Mouse (Mus musculus) embryonic facial prominence, embryonic 13.5 days (tissue): Measurements from ENCODE around the gene Atg7. TPM values are rescaled to one million over a fixed set of nuclear protein-coding genes. Genes with fewer than 3 reads are reported as not detected.

ENCODE experiments used
- ATAC-seq: fragments of 200-750 bp; cut with Nextera tagmentation; 2 replicates; pipeline ENCODE4 v1.8.0; 2017; ENCODE audit warnings: low read depth; ENCODE audit not compliant: insufficient number of reproducible peaks, insufficient read depth, low FRiP score, low TSS enrichment
- H3K27ac ChIP-seq: fragments of 300-500 bp; sonication (generic); 2 replicates; pipeline ENCODE4 v1.5.1; 2015; ENCODE audit warnings: moderate library complexity, mild to moderate bottlenecking, inconsistent platforms
- H3K27me3 ChIP-seq: fragments of 300-500 bp; sonication (generic); 2 replicates; pipeline ENCODE4 v1.6.1; 2015; ENCODE audit warnings: mild to moderate bottlenecking, inconsistent platforms
- H3K36me3 ChIP-seq: fragments of 300-500 bp; sonication (generic); 2 replicates; pipeline ENCODE4 v1.6.1; 2015; ENCODE audit warnings: mild to moderate bottlenecking, inconsistent platforms
- H3K4me1 ChIP-seq: fragments of 300-500 bp; sonication (generic); 2 replicates; pipeline ENCODE4 v1.6.1; 2015; ENCODE audit warnings: inconsistent platforms
- H3K4me2 ChIP-seq: fragments of 300-500 bp; sonication (generic); 2 replicates; pipeline ENCODE4 v1.6.1; 2015; ENCODE audit warnings: moderate library complexity, mild to moderate bottlenecking, inconsistent platforms
- H3K4me3 ChIP-seq: fragments of 300-500 bp; sonication (generic); 2 replicates; pipeline ENCODE4 v1.5.1; 2015; ENCODE audit warnings: mild to moderate bottlenecking, inconsistent platforms
- H3K9ac ChIP-seq: fragments of 300-500 bp; sonication (generic); 2 replicates; pipeline ENCODE4 v1.6.1; 2015; ENCODE audit warnings: mild to moderate bottlenecking, inconsistent platforms
- H3K9me3 ChIP-seq: fragments of 300-500 bp; sonication (generic); 2 replicates; pipeline ENCODE4 v1.6.1; 2016; ENCODE audit warnings: inconsistent platforms
- WGBS: fragments of 180-500 bp; shearing (Covaris S2); methylation state at CpG from one replicate; pipeline ENCODE4 v1.1.7; 2015; ENCODE audit warnings: mixed read lengths; 5-methylcytosine and 5-hydroxymethylcytosine counted together
- polyA plus RNA-seq: library from polyadenylated mRNA; unstranded; fragments of >200 nt; fragmentation: Nextera tagmentation; extraction: Ambion mirVana; gene quantifications from 2 replicates; pipeline ENCODE4 v1.2.1, GENCODE M21; 2015

The Atg7 gene
- polyA plus RNA-seq, 1 experiment from 2014 or later: 19.7 TPM

DNA sequence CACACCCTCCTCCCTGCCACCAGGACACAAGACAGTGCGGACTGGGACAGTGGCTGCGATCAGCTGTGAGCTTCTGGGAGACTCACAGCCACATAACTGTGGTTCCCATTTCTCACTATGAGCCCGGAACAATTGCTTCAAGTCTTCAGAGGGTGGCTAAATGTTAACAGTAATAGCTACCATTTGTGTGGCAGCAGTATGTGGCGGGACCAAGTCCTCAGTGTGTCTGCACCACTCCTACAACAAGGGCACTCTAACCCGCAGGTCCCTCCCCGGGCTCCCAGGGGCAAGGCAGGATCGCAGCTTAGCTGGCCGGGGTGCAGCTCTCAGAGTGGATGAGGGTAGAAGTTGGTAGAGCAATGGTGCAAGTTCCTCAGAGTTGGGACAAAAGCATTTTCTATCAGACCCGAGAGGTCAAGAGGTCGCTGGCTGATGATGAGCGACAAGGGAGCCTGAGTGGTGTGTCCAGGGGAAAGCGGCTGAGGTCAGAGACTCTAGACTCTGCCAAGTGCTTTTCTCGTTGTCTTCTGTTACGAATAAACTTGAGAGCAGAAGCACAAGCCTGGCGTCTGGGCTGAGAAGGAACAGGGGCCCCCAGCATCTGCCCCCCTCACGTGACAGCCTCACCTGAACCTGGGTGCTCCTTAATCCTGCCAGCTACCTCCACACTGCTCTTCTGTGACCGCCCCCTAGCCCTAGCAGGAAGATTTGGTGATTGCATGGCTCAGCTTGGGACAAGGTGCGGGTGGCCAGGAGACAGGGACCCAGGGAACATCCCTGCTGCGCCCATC, 231.4 kb downstream of the Atg7 start:
- H3K36me3 ChIP-seq: peaks cover 21% of the 10 kb centered on the region; the same call in 1 of the 2 replicates
- WGBS: 4% methylated on average over 19 of the region's 19 CpGs
- H3K27ac ChIP-seq: peak overlapping the region; percentile 95
- H3K4me3 ChIP-seq: peak overlapping the region; percentile 34
- peak; percentile 26 for ATAC-seq
- H3K9me3 ChIP-seq: no peaks in the 10 kb centered on the region
- H3K27me3 ChIP-seq: no peaks in the 10 kb centered on the region
- peak overlapping the region; percentile 63 for H3K4me2 ChIP-seq
- H3K4me1 ChIP-seq: peaks cover 99% of the 10 kb centered on the region
- H3K9ac ChIP-seq: peak overlapping the region; percentile 66

DNA sequence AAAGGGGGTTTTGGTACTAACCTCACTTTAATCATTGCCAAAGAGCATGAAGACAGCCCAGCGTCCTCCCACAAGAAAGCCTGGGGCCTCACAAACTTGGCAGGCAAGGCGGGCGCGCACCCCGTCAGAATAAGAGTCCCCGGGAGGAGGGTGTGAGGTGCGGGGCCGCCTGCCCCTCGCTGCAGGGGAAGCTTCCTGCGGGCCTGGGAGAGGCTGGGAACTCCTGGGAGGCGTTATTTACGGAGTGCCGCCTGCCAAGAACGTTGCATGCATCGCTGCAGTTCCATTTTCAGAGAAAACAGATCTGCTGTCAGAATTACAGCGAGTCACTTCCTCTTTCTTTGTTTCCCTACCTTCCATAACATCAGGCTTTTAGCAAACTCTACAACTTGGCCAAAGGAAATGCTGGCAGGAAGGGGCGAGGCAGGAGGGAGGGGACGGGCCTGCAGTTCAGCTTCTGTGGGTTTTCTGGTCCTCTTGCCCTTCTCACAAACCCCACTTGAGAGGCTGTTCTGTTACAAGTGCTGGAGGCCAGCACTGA, 232.2 kb downstream of the Atg7 start:
- H3K36me3 ChIP-seq: peaks cover 21% of the 10 kb centered on the region; the same call in 1 of the 2 replicates

DNA sequence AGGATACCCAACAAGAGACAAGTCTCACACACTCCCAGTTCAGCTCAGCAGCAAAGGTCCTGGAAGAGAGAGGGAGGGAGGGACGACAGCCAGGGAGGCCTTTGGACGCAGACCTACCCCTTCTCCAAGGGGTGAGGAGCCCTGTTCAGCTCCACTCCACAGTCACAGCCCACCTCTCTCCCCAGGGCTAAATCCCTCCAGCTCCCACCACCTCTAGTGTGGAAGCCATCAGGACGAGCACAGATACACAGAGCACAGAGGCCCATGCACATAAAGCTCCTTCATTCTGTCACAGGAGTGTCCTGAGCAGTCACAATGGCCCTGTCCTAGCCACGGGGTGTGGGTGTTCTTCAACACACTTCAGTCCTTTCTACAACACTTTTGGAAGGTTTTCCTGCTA, 233.1 kb downstream of the Atg7 start:
- Histone ChIP-seq H3K4me1 (peaks cover 98% of the 10 kb centered on the region), H3K9ac (peak overlapping the region; percentile 66), H3K27me3 (no peaks in the 10 kb centered on the region), H3K9me3 (no peaks in the 10 kb centered on the region), H3K4me3 (no peak overlapping the region), H3K27ac (peak overlapping the region; percentile 95), H3K36me3 (peaks cover 20% of the 10 kb centered on the region), H3K4me2 (peak overlapping the region; percentile 63)
- ATAC-seq: no peak
- 22% methylated on average over 4 of the region's 4 CpGs for WGBS

More for the DNA sequence above, 232.2 kb downstream of the Atg7 start:
- H3K4me2 ChIP-seq: peak overlapping the region; percentile 63
- WGBS: under 1% methylated on average over 18 of the region's 18 CpGs
- H3K27ac ChIP-seq: peak overlapping the region; percentile 95
- no peaks in the 10 kb centered on the region for H3K27me3 ChIP-seq
- peak overlapping the region; percentile 34 for H3K4me3 ChIP-seq
- peaks cover 99% of the 10 kb centered on the region for H3K4me1 ChIP-seq
- no peaks in the 10 kb centered on the region for H3K9me3 ChIP-seq
- H3K9ac ChIP-seq: peak overlapping the region; percentile 66
- ATAC-seq: peak; percentile 79

DNA sequence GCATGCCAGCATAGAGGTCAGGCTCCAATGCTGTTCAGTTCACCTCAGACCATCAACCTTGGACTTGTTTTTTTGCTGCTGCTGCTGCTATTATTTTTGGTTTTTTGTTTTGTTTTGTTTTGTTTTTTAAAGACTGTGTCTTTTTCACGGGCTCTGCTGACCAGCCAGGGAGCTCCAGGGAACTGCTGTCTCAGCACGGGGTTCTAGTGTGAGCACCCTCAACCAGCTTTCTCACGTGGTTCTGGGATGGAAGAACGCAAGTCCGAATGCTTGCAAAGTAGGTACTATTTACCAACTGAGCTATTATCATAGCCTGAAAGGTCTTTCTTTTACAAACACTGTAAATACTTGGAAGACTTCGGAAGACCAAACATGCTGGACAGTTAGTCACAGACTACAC, 233.6 kb downstream of the Atg7 start:
- Histone ChIP-seq H3K4me3 (no peak overlapping the region), H3K36me3 (peaks cover 15% of the 10 kb centered on the region), H3K9ac (0 out of 2 replicates have a peak overlapping the region, but pooled peaks have one; percentile 66), H3K9me3 (no peaks in the 10 kb centered on the region), H3K4me2 (no peak overlapping the region), H3K27ac (peak overlapping the region; percentile 95), H3K27me3 (no peaks in the 10 kb centered on the region), H3K4me1 (peaks cover 98% of the 10 kb centered on the region)
- 62% methylated on average over 6 of the region's 6 CpGs for WGBS
- no peak for ATAC-seq

DNA sequence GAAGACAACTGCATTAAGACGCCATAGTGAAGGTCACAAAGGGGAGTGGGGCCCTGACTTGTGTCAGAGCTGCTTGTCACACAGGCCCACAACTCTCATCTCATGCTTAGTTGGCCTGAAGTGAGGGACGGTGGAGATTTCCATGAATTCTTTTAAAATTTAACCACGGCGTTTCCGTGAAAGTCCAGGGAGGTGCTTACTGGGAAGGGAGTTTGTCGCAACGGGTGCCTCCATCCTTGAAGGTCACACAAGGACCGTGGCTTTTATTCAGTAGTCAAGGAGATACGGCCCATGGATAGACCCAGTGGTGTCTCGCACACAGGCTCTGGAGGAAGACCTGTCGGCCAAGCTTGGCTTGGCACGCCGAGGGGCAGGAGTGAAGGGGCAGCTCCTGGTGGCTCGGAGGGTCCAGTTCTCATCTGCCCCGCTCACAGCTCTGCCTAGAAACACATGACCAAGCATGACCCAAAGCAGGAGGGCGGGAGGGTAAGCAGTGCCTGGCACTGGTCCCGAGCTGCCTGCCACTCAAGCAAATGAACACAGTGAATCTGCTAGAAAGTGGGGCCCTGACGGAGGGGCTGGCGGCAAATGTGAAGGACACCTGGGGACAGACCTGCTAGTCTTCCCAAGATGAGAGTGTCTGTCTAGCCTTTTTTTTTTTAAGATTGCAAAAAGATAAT, 236.1 kb downstream of the Atg7 start:
- Histone ChIP-seq H3K4me1 (peaks cover 98% of the 10 kb centered on the region), H3K4me3 (no peak overlapping the region), H3K27ac (peak overlapping the region; percentile 95), H3K4me2 (no peak overlapping the region), H3K27me3 (no peaks in the 10 kb centered on the region), H3K36me3 (peaks cover 16% of the 10 kb centered on the region), H3K9ac (peak overlapping the region; percentile 36), H3K9me3 (no peaks in the 10 kb centered on the region)
- ATAC-seq: no peak
- 82% methylated on average over 19 of the region's 19 CpGs for WGBS

DNA sequence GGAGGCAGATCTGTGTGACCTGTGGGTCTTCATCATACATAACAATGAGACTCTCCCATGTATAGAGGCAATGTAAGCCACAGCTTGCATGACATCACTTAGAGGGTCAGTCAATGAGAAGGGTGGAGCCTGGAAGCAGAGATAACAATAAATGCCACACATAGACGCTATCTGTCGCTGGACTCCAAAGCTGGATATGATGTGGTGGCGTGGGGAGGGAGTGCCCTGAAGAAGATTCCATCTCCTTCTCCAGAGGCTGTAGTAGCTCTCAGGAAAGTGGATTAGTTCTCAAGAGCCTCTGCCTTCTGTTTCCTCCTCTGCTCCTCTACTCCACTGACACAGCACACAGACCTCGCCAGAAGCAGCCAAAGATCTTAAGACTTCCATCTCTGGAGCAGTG, 237.9 kb downstream of the Atg7 start:
- H3K27ac ChIP-seq: 0 out of 2 replicates have a peak overlapping the region, but pooled peaks have one; percentile 16
- ATAC-seq: no peak
- peaks cover 93% of the 10 kb centered on the region for H3K4me1 ChIP-seq

DNA sequence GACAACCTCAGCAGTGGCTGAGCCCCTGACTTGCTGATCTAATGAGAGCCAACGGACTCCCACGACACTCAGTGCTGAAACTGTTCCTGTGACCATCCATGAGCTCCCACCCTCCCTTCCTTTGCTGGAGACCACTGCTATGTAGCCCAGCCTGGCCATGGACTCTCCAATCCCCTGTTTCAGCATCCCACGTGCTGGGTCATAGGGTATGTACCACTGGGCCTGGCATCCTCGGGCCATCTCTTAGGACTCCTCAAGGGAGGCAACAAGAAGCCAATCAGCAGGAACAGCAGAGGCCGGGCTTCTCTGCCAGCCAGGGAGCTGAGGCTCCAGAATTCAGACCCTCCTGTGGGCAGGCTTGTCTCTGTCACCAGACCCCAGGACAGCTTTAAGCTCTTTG, 239.3 kb downstream of the Atg7 start:
- Histone ChIP-seq H3K4me3 (no peak overlapping the region), H3K27me3 (no peaks in the 10 kb centered on the region), H3K4me2 (peak overlapping the region; percentile 32), H3K9ac (peak overlapping the region; percentile 51; the same call in 1 of the 2 replicates), H3K36me3 (peaks cover 41% of the 10 kb centered on the region), H3K4me1 (peaks cover 93% of the 10 kb centered on the region), H3K9me3 (no peaks in the 10 kb centered on the region), H3K27ac (peak overlapping the region; percentile 98)
- WGBS: 31% methylated on average over 5 of the region's 5 CpGs
- no peak for ATAC-seq

More for the DNA sequence above, 237.9 kb downstream of the Atg7 start:
- Histone ChIP-seq H3K4me3 (no peak overlapping the region), H3K36me3 (peaks cover 34% of the 10 kb centered on the region), H3K4me2 (no peak overlapping the region), H3K9me3 (no peaks in the 10 kb centered on the region), H3K9ac (no peak overlapping the region), H3K27me3 (no peaks in the 10 kb centered on the region)
- 81% methylated on average over 4 of the region's 4 CpGs for WGBS

DNA sequence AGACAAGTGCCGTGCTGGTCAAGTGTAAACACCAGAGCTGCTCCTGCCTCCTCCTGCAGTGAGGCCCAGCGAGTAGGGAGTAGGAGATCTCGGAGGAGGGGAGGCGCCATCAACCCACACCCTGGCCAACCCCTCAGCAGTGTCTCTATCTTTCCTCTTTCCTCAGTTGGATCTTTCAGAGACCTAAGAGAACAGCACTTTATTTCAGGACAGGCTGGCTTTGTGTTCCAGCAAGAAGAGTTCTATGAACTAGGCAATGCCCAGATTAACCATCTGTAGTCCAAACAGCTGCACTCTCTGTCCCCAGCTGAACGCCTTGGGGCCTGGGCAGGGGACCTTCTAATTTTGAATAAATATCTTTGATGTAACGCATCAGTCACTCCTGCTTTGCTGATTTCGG, 239.8 kb downstream of the Atg7 start:
- Histone ChIP-seq H3K4me2 (peak overlapping the region; percentile 32), H3K36me3 (peaks cover 45% of the 10 kb centered on the region), H3K4me1 (peaks cover 93% of the 10 kb centered on the region), H3K9me3 (no peaks in the 10 kb centered on the region), H3K4me3 (no peak overlapping the region), H3K27me3 (no peaks in the 10 kb centered on the region), H3K27ac (peak overlapping the region; percentile 98), H3K9ac (peak overlapping the region; percentile 51; the same call in 1 of the 2 replicates)
- WGBS: 14% methylated on average over 7 of the region's 7 CpGs
- ATAC-seq: no peak

DNA sequence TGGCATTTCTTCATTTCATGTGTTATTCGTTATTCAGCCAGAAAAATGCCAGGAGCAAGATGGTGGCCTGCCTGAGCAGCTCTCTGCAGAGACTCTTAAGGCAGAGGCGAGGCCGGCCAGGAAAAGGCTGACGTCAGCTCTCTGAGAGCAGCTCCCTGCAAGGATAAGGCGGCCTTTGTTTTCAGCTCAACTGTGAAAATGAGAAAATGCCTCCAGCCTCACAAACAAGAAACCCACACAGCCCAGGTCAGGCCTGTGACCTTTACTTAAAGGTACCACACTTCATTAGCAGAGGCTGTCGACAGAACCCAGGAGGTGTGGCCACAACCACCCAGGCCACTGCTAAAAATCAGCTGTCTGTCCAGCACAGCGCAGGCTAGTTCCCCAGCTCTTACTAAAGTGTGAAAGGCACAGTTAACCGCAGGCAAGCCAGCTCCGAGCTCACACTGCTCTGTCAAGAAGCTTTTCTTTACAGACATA, 240.4 kb downstream of the Atg7 start:
- H3K27me3 ChIP-seq: no peaks in the 10 kb centered on the region
- peaks cover 52% of the 10 kb centered on the region for H3K36me3 ChIP-seq
- peak overlapping the region; percentile 32 for H3K4me2 ChIP-seq
- H3K4me1 ChIP-seq: peaks cover 93% of the 10 kb centered on the region
- peak overlapping the region; percentile 51; the same call in 1 of the 2 replicates for H3K9ac ChIP-seq
- WGBS: 3% methylated on average over 9 of the region's 9 CpGs
- H3K4me3 ChIP-seq: no peak overlapping the region
- H3K27ac ChIP-seq: peak overlapping the region; percentile 98
- no peaks in the 10 kb centered on the region for H3K9me3 ChIP-seq
- peak; percentile 71 for ATAC-seq

DNA sequence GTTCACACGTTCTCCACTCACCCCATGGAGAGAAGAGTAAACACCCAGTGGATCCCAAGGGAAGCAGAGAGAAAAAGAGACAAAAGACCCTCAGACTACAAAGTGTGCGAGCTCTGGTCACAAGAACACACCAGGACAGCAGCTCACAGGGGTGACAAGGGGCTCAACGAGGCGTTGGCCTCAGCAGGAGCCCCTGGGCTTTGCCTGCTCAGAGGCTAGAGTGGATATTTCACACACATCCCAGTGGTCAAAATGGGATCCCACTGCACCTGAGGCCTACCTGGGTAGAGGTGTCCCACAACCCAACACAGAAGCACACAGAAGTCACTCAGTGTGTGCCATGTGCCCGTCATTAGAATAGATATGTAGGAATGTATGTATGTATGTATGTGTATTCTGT, 242.2 kb downstream of the Atg7 start:
- Histone ChIP-seq H3K9ac (no peak overlapping the region), H3K4me3 (no peak overlapping the region), H3K27me3 (no peaks in the 10 kb centered on the region), H3K36me3 (peaks cover 53% of the 10 kb centered on the region), H3K9me3 (no peaks in the 10 kb centered on the region), H3K4me1 (peaks cover 88% of the 10 kb centered on the region), H3K27ac (peak overlapping the region; percentile 98), H3K4me2 (no peak overlapping the region)
- 81% methylated on average over 5 of the region's 5 CpGs for WGBS
- ATAC-seq: no peak

DNA sequence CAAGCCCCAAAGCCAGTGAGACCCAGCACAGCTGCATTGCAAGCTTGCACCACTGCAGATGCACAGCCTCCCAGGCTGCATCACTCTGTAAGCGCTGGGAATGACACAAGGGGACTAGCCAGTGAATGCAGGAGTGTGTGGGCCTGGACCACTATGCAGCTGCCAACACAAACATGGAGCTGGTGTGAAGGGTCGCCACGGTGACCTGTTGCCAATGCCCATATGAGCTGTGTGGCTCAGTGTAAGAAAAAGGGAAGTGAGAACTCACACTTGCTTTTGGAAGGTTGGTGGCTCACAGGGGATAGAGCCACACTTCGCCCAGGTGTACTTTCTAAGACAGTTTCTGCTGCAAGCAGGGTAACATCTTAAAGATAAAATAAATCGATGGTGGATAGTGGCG, 243.1 kb downstream of the Atg7 start:
- no peak overlapping the region for H3K4me2 ChIP-seq
- no peak for ATAC-seq
- 92% methylated on average over 6 of the region's 6 CpGs for WGBS
- no peak overlapping the region for H3K4me3 ChIP-seq
- H3K9ac ChIP-seq: no peak overlapping the region
- H3K27me3 ChIP-seq: no peaks in the 10 kb centered on the region
- peaks cover 88% of the 10 kb centered on the region for H3K4me1 ChIP-seq
- no peaks in the 10 kb centered on the region for H3K9me3 ChIP-seq
- H3K27ac ChIP-seq: peak overlapping the region; percentile 33; the same call in 1 of the 2 replicates
- peaks cover 49% of the 10 kb centered on the region for H3K36me3 ChIP-seq
